Mouse (Mus musculus) CD4-positive helper T cell, adult 2 months (primary cell): ENCODE measurements around the gene Polr1c.

Experiments
- DNase-seq: peaks from one replicate; pipeline ENCODE4 v3.0.0-alpha.2; 2012; ENCODE audit warnings: low read depth, missing footprints, low spot score

Gene Polr1c

GRCm38 (mm10) chr17:46221601-46222000, 26.3 kb downstream of the Polr1c start:
- DNase-seq, result no peak

- DNase-seq, result no peak
Measured at GRCm38 (mm10) chr17:46210550-46210949, 37.3 kb downstream of the Polr1c start.

- no peak for DNase-seq
Measured at GRCm38 (mm10) chr17:46206676-46207075, 41.2 kb downstream of the Polr1c start.

GRCm38 (mm10) chr17:46203078-46203477, 44.8 kb downstream of the Polr1c start:
- DNase-seq, result no peak

GRCm38 (mm10) chr17:46202421-46203071, 45.3 kb downstream of the Polr1c start, which contains the start of the genes Polh and Xpo5:
Gene Polh (minus strand): TSS chr17:46202645.
Gene Xpo5 (plus strand): TSS chr17:46202782.
- DNase-seq, result peak; percentile 97

- no peak for DNase-seq
Measured at GRCm38 (mm10) chr17:46201151-46201550, 46.7 kb downstream of the Polr1c start.
